In genomic region chr15:101227971-101228370, GRCm38 (mm10) we compare ENCODE assay signal across 9 mouse cellular contexts. TPM values are rescaled to one million over a fixed set of nuclear protein-coding genes. Genes with fewer than 3 reads are reported as not detected.
DNase-seq lines count a peak whose midpoint lies in the region; ATAC-seq and TF ChIP-seq lines count a peak whose summit lies in the region.
"Had no signal": no experiment of that assay in that cellular context is flagged by ENCODE, and none has a peak within 500 bp of the region (broad histone marks: within the 10 kb centered on the region; RNA-seq: fewer than 3 reads in every experiment).

No protein-coding gene starts in this region.

- no peak for ATAC-seq in midbrain, embryonic 11.5 days (ENCODE audit: low FRiP score)
- ATAC-seq in midbrain, embryonic 16.5 days: no peak
- no peak for ATAC-seq in intestine, embryonic 14.5 days (replicated peaks; ENCODE audit: low FRiP score, low TSS enrichment, low read depth)
- peak; percentile 22; the same call in 1 of the 2 replicates for ATAC-seq in liver, embryonic 14.5 days (ENCODE audit: insufficient read depth)
- no peak for ATAC-seq in forebrain, embryonic 12.5 days (ENCODE audit: low FRiP score)
- ATAC-seq: Patski had no signal

- H3K27me3 ChIP-seq in midbrain, embryonic 11.5 days (ENCODE audit: control insufficient read depth, insufficient read depth, low read length): peaks cover under 1% of the 10 kb centered on the region; the same call in 1 of the 2 replicates
- H3K27me3 ChIP-seq in midbrain, embryonic 16.5 days (ENCODE audit: control insufficient read depth, insufficient read depth, low read depth, low read length): no peaks in the 10 kb centered on the region
- 0 out of 2 replicates have a peak, but pooled peaks cover 4% of the 10 kb centered on the region for H3K27me3 ChIP-seq in intestine, embryonic 14.5 days (replicated peaks; ENCODE audit: control insufficient read depth, insufficient read depth, low read length)
- H3K27me3 ChIP-seq in liver, embryonic 14.5 days (ENCODE audit: control insufficient read depth, insufficient read depth, low read length): peaks cover 30% of the 10 kb centered on the region
- peaks cover 22% of the 10 kb centered on the region for H3K27me3 ChIP-seq in forebrain, embryonic 12.5 days
- H3K27me3 ChIP-seq: Patski had no signal

- peak; percentile 89 for DNase-seq in midbrain, embryonic 11.5 days (ENCODE audit: low spot score, missing footprints)
- DNase-seq in forelimb bud, embryonic 11.5 days (ENCODE audit: low read depth, low spot score): peak; percentile 81
- DNase-seq in intestine, embryonic 14.5 days (ENCODE audit: low spot score): peak; percentile 74
- DNase-seq in liver, embryonic 14.5 days (ENCODE audit: low read depth in 3 of 3, low spot score in 3 of 3): no peak
- peak; percentile 79 for DNase-seq in testis, postnatal 10 days (ENCODE audit: low spot score)
- DNase-seq in retina, embryonic 14.5 days (ENCODE audit: low spot score): no peak

- H3K4me3 ChIP-seq in midbrain, embryonic 11.5 days (ENCODE audit: low read depth, low read length): no peak overlapping the region
- H3K4me3 ChIP-seq in midbrain, embryonic 16.5 days (ENCODE audit: low read depth, low read length): no peak overlapping the region
- no peak overlapping the region for H3K4me3 ChIP-seq in intestine, embryonic 14.5 days (ENCODE audit: low read depth, low read length)
- H3K4me3 ChIP-seq in liver, embryonic 14.5 days (ENCODE audit: insufficient read depth in 1 of 2, low read depth in 2 of 2, low read length in 2 of 2): no peak overlapping the region
- no peak overlapping the region for H3K4me3 ChIP-seq in forebrain, embryonic 12.5 days (replicated peaks)

- WGBS in midbrain, embryonic 11.5 days: 11% methylated on average over 7 of the region's 7 CpGs
- WGBS in midbrain, embryonic 16.5 days: 15% methylated on average over 6 of the region's 7 CpGs
- 20% methylated on average over 7 of the region's 7 CpGs for WGBS in intestine, embryonic 14.5 days
- WGBS in liver, embryonic 14.5 days (ENCODE audit: insufficient replicate concordance): 21% methylated on average over 7 of the region's 7 CpGs
- WGBS in forebrain, embryonic 12.5 days: 25% methylated on average over 7 of the region's 7 CpGs

- no peak for TF ChIP-seq CTCF in liver, embryonic 14.5 days (IDR thresholded peaks at IDR 0.05; ENCODE audit: low read depth)

- no peak overlapping the region for H3K4me2 ChIP-seq in midbrain, embryonic 11.5 days
- H3K4me2 ChIP-seq in midbrain, embryonic 16.5 days (ENCODE audit: low read length): no peak overlapping the region
- H3K4me2 ChIP-seq in intestine, embryonic 14.5 days (ENCODE audit: low read length): peak overlapping the region; percentile 31; the same call in 1 of the 2 replicates
- no peak overlapping the region for H3K4me2 ChIP-seq in liver, embryonic 14.5 days (ENCODE audit: low read depth)
- no peak overlapping the region for H3K4me2 ChIP-seq in forebrain, embryonic 12.5 days

- no peak overlapping the region for H3K27ac ChIP-seq in midbrain, embryonic 11.5 days (ENCODE audit: low read depth, low read length)
- H3K27ac ChIP-seq in midbrain, embryonic 16.5 days (ENCODE audit: low read length): no peak overlapping the region
- H3K27ac ChIP-seq in intestine, embryonic 14.5 days (ENCODE audit: low read depth): peak overlapping the region; percentile 88
- H3K27ac ChIP-seq in liver, embryonic 14.5 days: no peak overlapping the region
- H3K27ac ChIP-seq in forebrain, embryonic 12.5 days: no peak overlapping the region

- H3K9me3 ChIP-seq in midbrain, embryonic 11.5 days (ENCODE audit: control insufficient read depth, low read length): no peaks in the 10 kb centered on the region
- no peaks in the 10 kb centered on the region for H3K9me3 ChIP-seq in midbrain, embryonic 16.5 days (replicated peaks; ENCODE audit: control insufficient read depth, low read length, poor library complexity, severe bottlenecking)
- H3K9me3 ChIP-seq in intestine, embryonic 14.5 days (ENCODE audit: control insufficient read depth, low read length): peaks cover 4% of the 10 kb centered on the region; the same call in 1 of the 2 replicates
- H3K9me3 ChIP-seq in liver, embryonic 14.5 days (ENCODE audit: control insufficient read depth, low read length): no peaks in the 10 kb centered on the region
- no peaks in the 10 kb centered on the region for H3K9me3 ChIP-seq in forebrain, embryonic 12.5 days

- TF ChIP-seq EP300 in liver, embryonic 14.5 days (IDR thresholded peaks at IDR 0.05; ENCODE audit: low read depth): no peak

- no peak overlapping the region for H3K9ac ChIP-seq in midbrain, embryonic 11.5 days (ENCODE audit: low read length)
- no peak overlapping the region for H3K9ac ChIP-seq in midbrain, embryonic 16.5 days (ENCODE audit: low read depth, low read length)
- peak overlapping the region; percentile 7; the same call in 1 of the 2 replicates for H3K9ac ChIP-seq in intestine, embryonic 14.5 days (ENCODE audit: low read length)
- no peak overlapping the region for H3K9ac ChIP-seq in liver, embryonic 14.5 days (replicated peaks)
- H3K9ac ChIP-seq in forebrain, embryonic 12.5 days: no peak overlapping the region

- H3K36me3 ChIP-seq in midbrain, embryonic 11.5 days (ENCODE audit: control insufficient read depth, insufficient read depth, low read length): peaks cover 7% of the 10 kb centered on the region; the same call in 1 of the 2 replicates
- H3K36me3 ChIP-seq in midbrain, embryonic 16.5 days (ENCODE audit: control insufficient read depth, insufficient read depth, low read length): no peaks in the 10 kb centered on the region; the same call in 1 of the 2 replicates
- peaks cover 35% of the 10 kb centered on the region for H3K36me3 ChIP-seq in intestine, embryonic 14.5 days (ENCODE audit: control insufficient read depth, insufficient read depth, low read length)
- H3K36me3 ChIP-seq in liver, embryonic 14.5 days (replicated peaks; ENCODE audit: control insufficient read depth, insufficient read depth, low read depth): no peaks in the 10 kb centered on the region
- H3K36me3 ChIP-seq in forebrain, embryonic 12.5 days (replicated peaks): peaks cover 32% of the 10 kb centered on the region

- H3K4me1 ChIP-seq in midbrain, embryonic 11.5 days (ENCODE audit: control insufficient read depth, insufficient read depth, low read length): peaks cover 18% of the 10 kb centered on the region
- peaks cover 7% of the 10 kb centered on the region for H3K4me1 ChIP-seq in midbrain, embryonic 16.5 days (ENCODE audit: control insufficient read depth, insufficient read depth, low read length)
- H3K4me1 ChIP-seq in intestine, embryonic 14.5 days (replicated peaks; ENCODE audit: control insufficient read depth, insufficient read depth, low read length): peaks cover 39% of the 10 kb centered on the region
- no peaks in the 10 kb centered on the region for H3K4me1 ChIP-seq in liver, embryonic 14.5 days (replicated peaks; ENCODE audit: control insufficient read depth in 2 of 2, insufficient read depth in 2 of 2, low read length in 1 of 2)
- peaks cover 29% of the 10 kb centered on the region for H3K4me1 ChIP-seq in forebrain, embryonic 12.5 days

RNA-seq across cellular contexts. Expression of gene Grasp, which starts 4.0 kb away (rescaled TPM):
- polyA plus RNA-seq in midbrain, embryonic 11.5 days (2014; fragmentation: Nextera tagmentation; extraction: Ambion mirVana): 3.6 and 4.5 TPM in 2 replicates
- 0.95 and 1.1 TPM in 2 replicates for polyA plus RNA-seq in midbrain, embryonic 16.5 days (2015; fragmentation: Nextera tagmentation; extraction: Ambion mirVana)
- polyA plus RNA-seq in intestine, embryonic 14.5 days (2014; fragmentation: Nextera tagmentation; extraction: Ambion mirVana): 3.5 and 4.2 TPM in 2 replicates
- 0.50 and 0.73 TPM in 2 replicates for polyA plus RNA-seq in liver, embryonic 14.5 days (2012; rRNA removed)
- polyA plus RNA-seq in liver, embryonic 14.5 days (2014; fragmentation: Nextera tagmentation; extraction: Ambion mirVana): 0.13 and 0.27 TPM in 2 replicates
- polyA plus RNA-seq in forebrain, embryonic 12.5 days (2016; fragmentation: Nextera tagmentation; extraction: Ambion mirVana): 4.1 and 4.7 TPM in 2 replicates

RNA-seq across cellular contexts. Expression of gene Nr4a1, which starts 26.1 kb away (rescaled TPM):
- polyA plus RNA-seq in midbrain, embryonic 11.5 days (2014; fragmentation: Nextera tagmentation; extraction: Ambion mirVana): 1.3 TPM in 2 replicates
- polyA plus RNA-seq in midbrain, embryonic 16.5 days (2015; fragmentation: Nextera tagmentation; extraction: Ambion mirVana): 5.0 and 6.4 TPM in 2 replicates
- polyA plus RNA-seq in intestine, embryonic 14.5 days (2014; fragmentation: Nextera tagmentation; extraction: Ambion mirVana): 6.4 and 6.9 TPM in 2 replicates
- 0.42 and 0.48 TPM in 2 replicates for polyA plus RNA-seq in liver, embryonic 14.5 days (2012; rRNA removed)
- polyA plus RNA-seq in liver, embryonic 14.5 days (2014; fragmentation: Nextera tagmentation; extraction: Ambion mirVana): 0.19 and 0.23 TPM in 2 replicates
- polyA plus RNA-seq in forebrain, embryonic 12.5 days (2016; fragmentation: Nextera tagmentation; extraction: Ambion mirVana): 2.9 and 3.6 TPM in 2 replicates

RNA-seq across cellular contexts. Expression of gene Acvr1b, which starts 54.1 kb away (rescaled TPM):
- 14.7 and 15.2 TPM in 2 replicates for polyA plus RNA-seq in midbrain, embryonic 11.5 days (2014; fragmentation: Nextera tagmentation; extraction: Ambion mirVana)
- polyA plus RNA-seq in midbrain, embryonic 16.5 days (2015; fragmentation: Nextera tagmentation; extraction: Ambion mirVana): 22.1 and 24.5 TPM in 2 replicates
- polyA plus RNA-seq in intestine, embryonic 14.5 days (2014; fragmentation: Nextera tagmentation; extraction: Ambion mirVana): 12.5 and 12.6 TPM in 2 replicates
- 3.2 and 3.4 TPM in 2 replicates for polyA plus RNA-seq in liver, embryonic 14.5 days (2012; rRNA removed)
- polyA plus RNA-seq in liver, embryonic 14.5 days (2014; fragmentation: Nextera tagmentation; extraction: Ambion mirVana): 1.3 and 2.0 TPM in 2 replicates
- polyA plus RNA-seq in forebrain, embryonic 12.5 days (2016; fragmentation: Nextera tagmentation; extraction: Ambion mirVana): 14.5 and 18.4 TPM in 2 replicates

RNA-seq across cellular contexts. Expression of gene Atg101, which starts 56.1 kb away (rescaled TPM):
- 57.9 and 67.4 TPM in 2 replicates for polyA plus RNA-seq in midbrain, embryonic 11.5 days (2014; fragmentation: Nextera tagmentation; extraction: Ambion mirVana)
- polyA plus RNA-seq in midbrain, embryonic 16.5 days (2015; fragmentation: Nextera tagmentation; extraction: Ambion mirVana): 74.8 and 79.8 TPM in 2 replicates
- 65.4 and 67.1 TPM in 2 replicates for polyA plus RNA-seq in intestine, embryonic 14.5 days (2014; fragmentation: Nextera tagmentation; extraction: Ambion mirVana)
- polyA plus RNA-seq in liver, embryonic 14.5 days (2012; rRNA removed): 13.1 and 17.2 TPM in 2 replicates
- polyA plus RNA-seq in liver, embryonic 14.5 days (2014; fragmentation: Nextera tagmentation; extraction: Ambion mirVana): 21.3 and 23.7 TPM in 2 replicates
- polyA plus RNA-seq in forebrain, embryonic 12.5 days (2016; fragmentation: Nextera tagmentation; extraction: Ambion mirVana): 61.9 and 63.2 TPM in 2 replicates

Comparison
In these comparisons a context has a peak if more than half of its experiments do, and no peak if none do; other contexts are left out.
1. DNase-seq: peak in midbrain, embryonic 11.5 days (single experiment), forelimb bud, embryonic 11.5 days (single experiment), intestine, embryonic 14.5 days (single experiment) and testis, postnatal 10 days (single experiment); none in liver, embryonic 14.5 days (0 of 3) and retina, embryonic 14.5 days (single experiment).